Mouse (Mus musculus) c-Kit-positive CD71-negative TER-119-negative erythroid progenitor cells, embryonic 14.5 days (primary cell): ENCODE data around the gene Aldoc.

Source experiments
- DNase-seq: peaks from one replicate; pipeline ENCODE4 v3.0.0-alpha.2; 2013; ENCODE audit warnings: low read depth

Gene Aldoc

DNA sequence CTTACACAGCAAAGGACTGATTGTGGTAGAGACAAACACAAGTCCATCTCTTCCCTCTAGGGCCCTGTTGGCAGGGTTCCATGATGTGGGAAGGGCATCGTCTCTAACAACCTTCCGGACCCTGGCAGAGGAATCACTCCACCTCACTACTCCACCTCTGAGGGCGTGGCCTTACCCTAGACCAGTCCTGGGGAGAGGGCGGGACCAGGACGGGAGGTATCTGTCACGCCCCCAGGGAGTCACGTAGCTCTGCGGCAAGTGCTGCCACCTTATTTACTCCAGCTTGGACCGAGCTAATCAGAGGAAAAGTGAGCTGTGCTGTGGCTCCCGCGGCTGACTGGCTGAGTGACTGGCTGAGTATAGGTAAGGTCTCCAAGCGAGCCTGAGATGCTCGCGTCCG, at the start of gene Aldoc:
TSS of gene Aldoc (plus strand) at position 109 of the 400 bp plus-strand sequence.
- peak; percentile 71 for DNase-seq

DNA sequence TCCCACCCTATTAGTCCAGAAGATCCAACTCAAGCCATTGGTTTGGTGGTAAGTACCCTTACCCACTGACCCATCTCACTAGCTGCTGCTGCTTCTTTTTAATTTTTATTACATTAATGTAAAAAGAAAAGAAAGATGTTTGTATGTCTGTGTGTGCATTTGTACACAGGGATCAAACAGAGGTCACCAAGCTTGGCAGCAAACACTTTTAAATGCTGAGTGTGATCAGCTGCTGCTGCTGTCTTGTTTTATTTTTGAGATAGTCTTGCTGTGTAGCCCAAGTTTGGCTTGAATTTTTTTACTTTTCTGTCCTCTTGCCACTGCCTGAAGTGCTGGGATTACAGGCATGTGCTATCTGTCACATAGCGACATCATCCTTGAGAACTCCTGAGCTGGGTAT, 47.2 kb upstream of the Aldoc start:
- DNase-seq = no peak

DNA sequence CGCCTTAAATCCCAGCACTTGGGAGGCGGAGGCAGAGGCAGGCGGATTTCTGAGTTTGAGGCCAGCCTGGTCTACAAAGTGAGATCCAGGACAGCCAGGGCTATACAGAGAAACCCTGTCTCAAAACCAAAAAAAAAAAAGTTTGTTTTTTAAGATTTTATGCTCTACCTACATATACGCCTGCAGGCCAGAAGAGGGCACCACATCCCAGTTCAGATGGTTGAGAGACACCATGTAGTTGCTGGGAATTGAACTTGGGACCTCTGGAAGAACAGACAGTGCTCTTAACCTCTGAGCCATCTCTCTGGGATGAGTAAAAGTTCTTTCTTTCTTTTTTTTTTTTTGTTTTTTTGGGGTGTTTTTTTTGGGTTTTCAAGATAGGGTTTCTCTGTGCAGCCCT, 46.6 kb upstream of the Aldoc start:
- DNase-seq = peak; percentile 7

DNA sequence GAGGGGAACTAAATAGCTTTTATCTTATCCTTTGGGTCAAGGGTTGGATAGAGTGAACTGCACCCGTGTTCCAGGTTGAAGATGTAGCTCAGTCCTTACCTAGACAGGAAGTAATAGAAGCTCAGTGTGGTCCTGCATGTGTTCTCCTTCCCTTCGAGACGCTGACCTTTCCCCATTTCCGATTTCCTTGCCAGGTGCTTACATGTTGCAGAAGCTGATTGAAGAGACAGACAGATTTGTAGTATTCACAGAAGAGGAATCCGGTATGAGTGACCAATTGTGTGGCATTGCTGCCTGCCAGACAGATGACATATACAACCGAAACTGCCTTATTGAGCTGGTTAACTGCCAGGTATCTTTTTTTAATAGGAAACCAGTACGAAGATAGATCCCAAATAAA, 43.9 kb upstream of the Aldoc start:
- no peak for DNase-seq

DNA sequence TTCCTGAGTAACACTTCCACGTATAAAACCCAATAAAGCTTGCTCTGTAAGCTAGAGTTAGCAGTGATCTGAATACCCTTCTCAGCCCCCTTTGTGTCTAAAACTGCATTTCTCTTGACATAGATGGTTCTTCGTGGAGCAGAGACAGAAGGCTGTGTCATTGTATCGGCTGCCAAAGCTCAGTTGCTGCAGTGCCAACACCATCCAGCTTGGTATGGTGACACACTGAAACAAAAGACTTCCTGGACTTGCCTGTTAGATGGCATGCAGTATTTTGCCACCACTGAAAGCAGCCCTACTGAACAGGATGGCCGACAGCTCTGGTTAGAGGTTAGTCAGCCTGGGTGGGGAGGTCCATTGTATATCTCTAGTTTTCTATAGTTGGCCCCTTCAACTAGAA, 43.2 kb upstream of the Aldoc start:
- no peak for DNase-seq

DNA sequence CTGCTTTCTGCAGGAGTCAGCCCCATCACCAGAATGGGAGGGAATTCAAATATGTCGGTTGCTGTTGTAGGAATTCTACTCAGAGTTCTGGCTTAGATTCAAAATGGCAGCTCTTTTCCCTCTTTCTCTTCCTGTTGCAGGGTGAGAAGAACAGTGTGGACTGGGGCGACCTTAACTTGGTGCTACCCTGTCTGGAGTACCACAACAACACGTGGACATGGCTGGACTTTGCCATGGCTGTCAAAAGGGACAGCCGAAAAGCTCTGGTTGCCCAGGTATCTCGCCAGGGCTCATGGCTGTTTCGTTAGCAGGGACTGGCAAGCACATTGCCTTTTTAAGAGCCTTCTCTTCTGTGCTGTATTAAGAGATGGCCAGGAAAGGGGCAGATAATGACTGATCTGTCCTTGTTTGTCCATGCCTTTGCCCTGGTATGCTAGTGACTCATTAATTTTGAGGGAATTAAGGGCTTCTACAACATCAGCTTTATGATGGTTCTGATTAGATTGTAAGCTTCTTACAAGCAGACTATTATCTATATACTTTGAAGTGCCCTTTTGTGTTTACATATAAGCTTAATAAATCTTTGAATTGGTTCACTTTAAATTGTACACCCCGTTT, 33.5 kb upstream of the Aldoc start:
- no peak for DNase-seq

DNA sequence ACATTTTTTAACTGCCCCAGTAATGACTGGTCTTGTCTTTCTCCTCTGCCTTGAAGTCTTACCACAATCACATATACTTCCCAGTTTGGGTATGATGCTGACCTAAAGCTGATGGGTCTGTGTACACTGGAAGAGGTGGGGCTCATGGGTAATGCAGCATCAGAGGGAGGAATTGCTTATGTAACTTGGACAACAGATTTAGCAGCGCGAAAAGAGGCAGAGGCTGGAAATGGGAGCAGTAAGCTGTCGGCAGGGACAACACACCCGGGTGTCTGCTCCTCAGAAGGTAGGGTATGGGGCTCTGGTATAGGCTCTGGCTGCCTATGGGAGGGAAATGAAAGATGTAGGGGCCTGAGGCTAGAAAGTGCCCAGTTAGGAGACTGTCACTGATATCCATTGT, 32.1 kb upstream of the Aldoc start, which contains the start of gene BC030499:
TSS of gene BC030499 (plus strand) at position 188 of the 400 bp plus-strand sequence.
- no peak for DNase-seq

DNA sequence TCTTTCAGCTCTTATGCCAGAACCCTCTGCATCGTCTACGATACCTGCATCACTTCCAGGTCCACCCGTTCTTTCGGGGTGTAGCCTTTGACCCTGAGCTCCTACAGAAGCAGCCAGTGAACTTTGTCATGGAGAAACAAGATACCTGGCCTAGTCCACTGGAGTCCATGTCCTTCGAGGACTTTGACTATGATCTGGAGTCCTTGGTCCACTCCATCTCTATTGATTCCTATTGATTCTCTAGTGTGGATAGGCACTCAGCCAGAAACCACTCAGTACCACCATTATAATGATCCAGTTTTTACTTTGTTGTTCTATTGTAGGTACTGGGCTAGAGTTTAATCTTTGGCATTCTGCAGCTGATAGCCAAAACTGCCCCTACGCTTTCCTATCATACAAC, 28.2 kb upstream of the Aldoc start:
- DNase-seq = no peak

DNA sequence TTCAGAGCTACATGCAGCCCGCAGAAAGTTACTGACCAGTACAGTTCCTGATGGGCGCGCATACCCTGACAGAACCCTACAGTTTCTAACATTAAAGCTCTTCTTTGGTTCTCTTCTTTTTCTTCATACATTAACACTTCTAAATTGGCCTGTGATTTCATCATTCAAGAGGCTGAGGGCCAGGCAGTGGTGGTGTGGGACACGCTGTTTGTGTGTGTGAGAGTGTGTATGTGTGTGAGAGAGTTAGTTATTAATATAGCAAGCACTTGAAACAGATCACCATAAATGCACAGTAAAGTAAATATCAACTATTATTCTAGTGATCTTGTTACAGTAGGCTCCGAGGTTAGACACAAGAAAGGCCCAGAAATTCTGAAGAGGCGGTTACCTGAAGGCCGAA, 21.9 kb upstream of the Aldoc start:
- DNase-seq = no peak

DNA sequence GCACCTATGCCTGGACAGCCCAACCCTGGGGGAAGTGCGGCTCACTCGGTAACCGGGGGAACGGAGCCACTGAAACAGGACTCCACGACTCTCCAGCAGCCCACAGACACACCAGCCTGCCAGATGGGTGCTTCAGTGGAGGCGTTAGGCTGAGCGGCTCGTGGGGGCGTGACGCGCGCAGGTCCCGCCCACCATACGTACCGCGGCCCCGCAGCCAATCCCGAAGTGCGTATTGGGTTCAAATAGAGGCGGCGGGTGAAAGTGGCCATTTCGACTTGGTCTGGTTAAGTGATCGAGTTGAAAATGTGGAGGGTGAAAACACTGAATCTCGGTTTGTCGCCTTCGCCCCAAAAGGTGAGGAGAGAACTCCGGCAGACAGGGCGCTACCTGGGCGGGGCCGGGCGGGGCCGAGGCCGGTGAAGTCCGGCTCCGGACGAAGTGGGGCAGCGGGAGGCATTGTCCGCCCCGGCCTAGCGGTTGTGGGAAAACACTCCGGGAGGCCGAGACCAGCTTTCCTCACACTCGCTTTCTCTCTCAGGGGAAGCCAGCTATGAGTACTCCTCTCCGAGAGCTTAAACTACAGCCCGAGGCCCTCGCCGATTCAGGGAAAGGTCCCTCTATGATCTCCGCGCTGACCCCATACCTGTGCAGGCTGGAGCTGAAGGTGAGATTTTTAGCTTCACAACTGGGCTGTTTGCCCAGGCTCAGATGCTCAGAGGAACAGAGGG, 21.2 kb upstream of the Aldoc start, which contains the start of gene Spag5:
TSS of gene Spag5 (plus strand) at position 173 of the 728 bp plus-strand sequence.
- peak; percentile 83 for DNase-seq

DNA sequence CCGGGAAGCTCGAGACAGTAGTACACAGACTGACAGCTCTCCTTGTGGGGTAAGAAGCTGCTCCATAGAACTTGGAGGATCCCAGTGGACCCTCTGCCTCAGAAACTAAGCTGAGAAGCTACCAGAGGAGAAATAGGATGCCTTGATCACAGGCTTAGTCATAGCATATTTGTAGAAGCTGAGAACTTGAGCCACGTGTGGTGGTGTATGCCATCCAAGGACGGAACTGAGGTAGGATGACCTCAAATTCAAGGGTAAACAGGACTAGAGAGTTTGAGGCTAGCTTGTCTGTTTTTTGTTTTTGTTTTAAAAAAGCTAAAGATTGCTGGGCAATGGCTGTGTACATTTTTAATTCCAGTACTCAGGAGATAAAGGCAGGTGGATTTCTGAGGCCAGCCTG, 17.5 kb upstream of the Aldoc start:
- no peak for DNase-seq

DNA sequence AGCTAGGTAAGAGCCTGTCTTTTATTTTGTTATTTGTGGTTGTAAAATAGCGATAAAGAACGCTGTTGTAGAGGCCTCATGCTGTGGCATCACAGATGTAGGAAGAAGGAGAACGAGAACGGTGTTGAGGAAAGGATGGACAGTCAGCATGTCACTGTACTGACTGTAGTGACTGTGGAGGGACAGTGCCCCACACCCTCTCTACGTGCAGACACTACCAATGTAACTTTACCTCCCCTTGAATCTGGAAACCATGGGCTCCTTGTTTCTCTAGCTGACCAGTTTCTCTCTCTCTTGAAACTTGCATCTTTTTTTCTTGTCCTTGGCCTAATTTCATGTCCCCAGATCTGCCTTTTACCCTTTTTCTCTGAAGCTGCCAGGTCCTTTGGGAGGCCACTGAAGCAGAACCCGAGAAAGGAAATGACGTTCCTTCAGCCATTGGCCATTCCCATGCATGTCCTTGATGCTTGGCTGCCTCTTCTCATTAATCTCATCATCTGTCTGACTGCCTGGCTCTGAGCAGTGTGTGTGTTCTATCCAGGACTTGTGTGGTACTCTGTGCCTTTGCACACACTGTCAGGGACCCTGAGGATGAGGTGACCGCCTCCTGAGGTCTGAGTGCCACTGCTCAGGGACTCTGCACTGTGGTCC, 11.8 kb upstream of the Aldoc start:
- no peak for DNase-seq

DNA sequence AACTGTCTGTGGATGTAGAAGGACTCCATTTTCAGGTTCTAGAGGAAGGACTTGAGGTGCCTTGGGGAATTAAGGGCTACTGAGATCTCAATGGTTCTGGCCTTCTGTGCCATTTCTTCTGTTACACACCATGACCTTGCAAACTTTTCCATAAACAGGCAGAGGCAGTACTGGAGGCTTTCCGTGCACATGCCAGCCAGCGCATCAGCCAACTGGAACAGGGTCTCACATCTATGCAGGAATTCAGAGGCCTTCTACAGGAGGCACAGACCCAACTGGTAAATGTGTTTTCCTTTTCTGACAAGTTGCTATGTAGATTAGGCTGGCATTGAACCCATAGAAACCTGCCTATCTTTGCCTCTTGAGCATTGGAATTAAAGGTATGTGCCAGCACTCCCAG, 9.1 kb upstream of the Aldoc start:
- no peak for DNase-seq

DNA sequence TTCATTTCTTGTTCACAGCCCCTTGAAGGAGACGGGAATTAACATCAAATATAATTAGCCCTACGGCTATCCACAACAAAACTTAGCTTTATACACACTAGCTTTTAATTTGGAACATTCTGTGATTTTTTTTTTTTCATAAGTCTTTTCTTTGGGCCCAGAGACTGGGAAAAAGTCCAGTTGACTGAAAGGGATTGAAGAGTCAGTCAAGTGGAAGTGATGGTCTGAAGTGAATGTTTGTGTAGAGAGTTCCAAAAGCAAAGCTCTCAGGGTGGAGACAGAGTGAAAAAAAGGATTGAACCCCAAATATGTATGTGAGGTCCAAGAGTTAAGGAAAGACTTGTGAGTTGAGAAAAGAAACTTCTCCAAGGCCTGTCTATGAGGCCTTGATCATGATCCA, 4.4 kb upstream of the Aldoc start:
- DNase-seq = no peak

DNA sequence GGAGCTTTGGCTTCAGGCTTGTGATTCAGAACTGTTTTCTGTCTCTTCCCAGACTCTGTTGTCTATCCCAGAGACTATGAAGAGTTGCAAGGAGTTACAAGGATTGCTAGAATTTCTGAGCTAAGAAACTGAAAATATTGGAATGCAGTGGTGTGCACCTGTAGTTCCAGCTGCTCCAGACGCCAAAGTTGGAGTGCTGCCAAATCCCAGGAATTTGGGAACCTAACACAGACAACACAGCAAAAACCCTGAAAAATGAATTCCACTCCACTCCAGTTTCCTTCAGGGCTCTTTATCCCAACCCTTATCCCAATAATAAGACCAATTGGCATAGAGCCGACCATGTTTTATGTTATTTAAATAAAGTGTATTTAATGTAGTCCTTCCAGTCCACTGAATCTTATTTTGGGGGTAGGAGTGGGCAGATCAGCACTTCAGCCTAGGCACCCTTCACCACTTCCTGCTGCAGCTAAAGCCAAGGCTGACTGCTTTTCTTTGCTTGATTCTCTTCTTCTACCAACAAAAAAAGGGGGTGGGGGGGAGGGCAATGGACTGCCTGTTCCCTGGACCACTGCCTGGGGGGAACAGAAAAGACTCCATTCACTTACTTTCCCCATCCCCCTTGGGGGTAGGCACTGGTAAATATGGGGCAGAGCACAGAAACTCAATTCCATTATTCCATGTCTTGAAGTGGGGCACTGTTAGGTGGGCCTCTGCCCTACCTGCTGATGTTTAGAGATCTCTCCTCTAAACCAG, 514 bp upstream of the Aldoc start:
- no peak for DNase-seq

DNA sequence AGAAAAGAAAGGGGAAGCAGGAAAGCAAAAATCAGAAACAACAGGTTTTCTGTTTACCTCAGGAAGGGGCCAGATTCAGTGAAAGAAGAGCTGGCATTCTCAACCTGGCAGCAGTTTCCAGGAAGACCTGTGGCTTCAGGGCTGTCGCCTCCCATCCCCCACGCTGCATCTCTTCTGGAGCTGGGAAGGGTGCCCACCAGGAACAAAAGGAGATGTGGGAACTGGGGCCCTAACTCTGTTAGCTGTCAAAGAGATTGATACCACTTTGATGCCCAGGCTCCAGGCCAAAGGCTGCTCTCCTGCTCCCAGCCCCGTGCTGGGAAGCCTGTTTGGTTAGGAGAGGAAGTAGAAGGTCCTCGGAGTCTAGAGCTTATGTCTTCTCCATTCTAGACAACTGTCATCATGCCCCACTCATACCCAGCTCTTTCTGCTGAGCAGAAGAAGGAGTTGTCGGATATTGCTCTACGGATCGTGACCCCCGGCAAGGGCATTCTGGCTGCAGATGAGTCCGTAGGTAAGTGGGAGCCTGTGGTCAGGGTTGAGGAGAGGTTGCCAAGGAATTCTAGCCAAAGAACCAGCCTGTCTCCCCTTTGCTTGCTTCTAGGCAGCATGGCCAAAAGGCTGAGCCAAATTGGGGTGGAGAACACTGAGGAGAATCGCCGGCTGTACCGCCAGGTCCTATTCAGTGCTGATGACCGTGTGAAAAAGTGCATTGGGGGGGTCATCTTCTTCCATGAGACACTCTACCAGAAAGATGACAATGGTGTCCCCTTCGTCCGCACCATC, 1.4 kb downstream of the Aldoc start:
- DNase-seq = no peak

DNA sequence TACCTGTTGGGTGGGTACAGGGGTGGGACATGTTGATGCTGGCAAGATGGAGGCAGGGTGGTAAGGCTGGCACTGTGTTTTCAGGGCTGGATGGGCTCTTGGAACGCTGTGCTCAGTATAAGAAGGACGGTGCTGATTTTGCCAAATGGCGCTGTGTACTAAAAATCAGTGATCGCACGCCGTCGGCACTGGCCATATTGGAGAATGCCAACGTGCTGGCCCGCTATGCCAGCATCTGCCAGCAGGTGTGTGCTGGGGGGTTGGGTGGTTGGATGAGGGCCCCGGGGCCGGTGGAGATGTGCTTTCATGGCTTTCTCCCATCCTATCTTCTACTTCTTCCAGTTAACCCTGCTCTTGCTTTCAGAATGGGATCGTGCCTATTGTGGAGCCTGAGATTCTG, 2.2 kb downstream of the Aldoc start:
- no peak for DNase-seq

DNA sequence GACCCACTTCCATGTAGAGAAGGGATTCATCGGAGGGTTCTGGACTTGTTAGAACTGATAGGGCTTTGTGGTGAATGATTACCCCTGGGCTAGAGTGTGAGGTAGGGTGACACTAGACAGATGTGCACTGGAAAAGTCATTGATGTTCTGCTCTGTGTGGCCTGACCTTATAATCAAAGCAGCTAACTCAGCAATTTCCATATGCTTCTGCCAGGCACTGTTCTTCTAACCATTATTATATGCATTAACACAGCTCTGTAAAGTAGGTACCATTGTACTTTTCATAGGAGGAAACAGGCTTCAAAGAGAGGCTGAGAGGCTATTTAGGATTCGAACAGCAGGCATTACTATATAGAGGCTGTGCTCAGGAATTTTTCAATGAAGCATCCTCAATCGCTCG, 4.4 kb downstream of the Aldoc start:
- DNase-seq = no peak

DNA sequence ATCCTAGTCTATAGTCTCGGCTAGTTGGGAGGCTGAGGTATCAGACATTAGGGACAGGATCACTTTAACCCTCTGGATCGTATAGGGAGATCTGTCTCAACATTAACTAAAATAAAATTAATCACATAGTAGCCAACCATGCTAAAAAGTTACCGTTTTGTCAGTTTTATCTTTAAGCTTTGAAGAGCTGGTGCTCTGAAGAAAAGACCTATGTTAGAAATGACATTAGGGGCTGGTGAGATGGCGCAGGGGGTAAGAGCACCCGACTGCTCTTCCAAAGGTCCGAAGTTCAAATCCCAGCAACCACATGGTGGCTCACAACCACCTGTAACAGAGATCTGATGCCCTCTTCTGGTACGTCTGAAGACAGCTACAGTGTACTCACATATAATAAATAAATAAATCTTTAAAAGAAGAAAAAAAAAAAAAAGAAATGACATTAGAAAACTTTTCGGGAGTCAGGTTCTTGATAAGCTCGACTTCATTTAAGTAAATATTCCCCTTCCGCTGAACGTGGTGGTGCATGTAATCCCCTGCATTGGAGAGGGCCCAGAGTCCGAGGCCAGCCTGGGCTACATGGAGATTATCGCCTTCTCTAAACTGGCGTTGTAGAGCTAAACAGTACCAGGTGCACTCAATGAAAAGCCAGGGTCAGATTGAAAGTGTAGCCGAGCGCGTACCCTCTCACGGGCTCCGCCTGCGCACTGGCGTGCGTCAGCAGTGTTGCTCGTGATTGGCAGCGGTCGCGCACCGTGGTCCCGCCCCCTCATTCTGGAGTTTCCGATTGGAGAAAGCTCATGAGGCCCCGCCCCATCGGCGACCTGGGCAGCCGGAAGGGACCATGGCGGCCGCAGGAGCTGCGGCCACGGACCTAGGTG, 5.1 kb downstream of the Aldoc start, which contains the start of gene Pigs:
TSS of gene Pigs (plus strand) at position 782 of the 878 bp plus-strand sequence.
- DNase-seq = peak; percentile 94

DNA sequence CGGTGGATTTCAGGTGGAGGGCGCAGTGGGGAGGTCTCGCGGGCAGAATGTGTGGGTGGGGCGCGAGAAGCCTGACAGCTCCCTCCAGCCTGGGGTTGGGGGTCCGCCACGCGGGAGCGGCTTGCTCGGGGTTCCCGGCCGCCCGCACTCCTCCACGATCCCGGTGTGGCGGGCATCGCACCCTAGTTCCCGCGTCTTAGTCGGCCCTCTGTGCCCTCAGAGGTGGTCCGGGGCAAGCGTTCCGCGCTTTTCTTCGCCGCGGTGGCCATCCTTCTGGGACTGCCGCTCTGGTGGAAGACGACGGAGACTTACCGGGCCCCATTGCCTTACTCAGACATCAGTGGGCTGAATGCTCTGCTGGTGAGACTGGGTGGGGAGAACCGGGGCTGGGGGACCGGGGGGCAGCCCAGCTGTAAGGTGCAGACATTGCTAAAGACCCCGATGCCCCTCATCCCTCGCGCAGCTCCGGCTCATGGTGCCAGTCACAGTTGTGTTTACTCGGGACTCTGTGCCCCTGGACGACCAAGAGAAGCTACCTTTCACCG, 5.8 kb downstream of the Aldoc start:
- DNase-seq = no peak
